Mouse (Mus musculus): Measurements from ENCODE around the gene Pdia6. TPM values are rescaled to one million over a fixed set of nuclear protein-coding genes. Genes with fewer than 3 reads are reported as not detected.

Gene Pdia6
- total RNA-seq, 2 experiments from 2014 or later = 187 to 216 TPM

GRCm38 (mm10) chr12:17263881-17264280 is 2.5 kb upstream of the Pdia6 start:
- DNase-seq = no peak

- peak in 1 of 2 experiments; percentile 16 for DNase-seq
These were observed 1.5 kb upstream of the Pdia6 start for GRCm38 (mm10) chr12:17264826-17265225.

- no peak for DNase-seq
These were observed 287 bp downstream of the Pdia6 start for GRCm38 (mm10) chr12:17266673-17266990.

GRCm38 (mm10) chr12:17267316-17267715 is 971 bp downstream of the Pdia6 start:
- DNase-seq = peak in 1 of 2 experiments; percentile 24

- peak; percentile 45 to 64 for DNase-seq
These were observed 4.9 kb downstream of the Pdia6 start for GRCm38 (mm10) chr12:17271272-17271671.

GRCm38 (mm10) chr12:17273841-17274240 is 7.5 kb downstream of the Pdia6 start:
- no peak for DNase-seq

GRCm38 (mm10) chr12:17288496-17288895 is 22.2 kb downstream of the Pdia6 start:
- peak; percentile 40 to 51 for DNase-seq

GRCm38 (mm10) chr12:17289060-17289459 is 22.7 kb downstream of the Pdia6 start:
- DNase-seq = peak; percentile 68 to 71

- DNase-seq = peak in 1 of 2 experiments; percentile 23
These were observed 23.6 kb downstream of the Pdia6 start for GRCm38 (mm10) chr12:17289913-17290312.

- peak in 1 of 2 experiments; percentile 45 for DNase-seq
These were observed 24.2 kb downstream of the Pdia6 start for GRCm38 (mm10) chr12:17290569-17290968.

GRCm38 (mm10) chr12:17296899-17297298 is 30.6 kb downstream of the Pdia6 start:
- no peak for DNase-seq

- DNase-seq = no peak
These were observed 33.6 kb downstream of the Pdia6 start for GRCm38 (mm10) chr12:17299902-17300301.

- DNase-seq = peak; percentile 86 to 90
These were observed 39.1 kb downstream of the Pdia6 start for GRCm38 (mm10) chr12:17305445-17305844.

- peak in 1 of 2 experiments; percentile 32 for DNase-seq
These were observed 41.9 kb downstream of the Pdia6 start for GRCm38 (mm10) chr12:17308246-17308645.

- no peak for DNase-seq
These were observed 44.8 kb downstream of the Pdia6 start for GRCm38 (mm10) chr12:17310852-17311839.

GRCm38 (mm10) chr12:17316096-17316495 is 49.8 kb downstream of the Pdia6 start:
- no peak for DNase-seq

GRCm38 (mm10) chr12:17317970-17318369 is 51.6 kb downstream of the Pdia6 start:
- no peak for DNase-seq

- DNase-seq = no peak
These were observed 52.1 kb downstream of the Pdia6 start for GRCm38 (mm10) chr12:17318453-17318852.

GRCm38 (mm10) chr12:17324549-17325470 is 58.5 kb downstream of the Pdia6 start:
- peak; percentile 82 to 84 for DNase-seq

GRCm38 (mm10) chr12:17329259-17329658 is 62.9 kb downstream of the Pdia6 start, which contains the start of gene Atp6v1c2:
TSS of gene Atp6v1c2 (minus strand) at chr12:17329359.
- no peak for DNase-seq

- no peak for DNase-seq
These were observed 67.1 kb downstream of the Pdia6 start for GRCm38 (mm10) chr12:17333459-17333858.

Measured in adrenal gland, postnatal 36 days (tissue).